Mouse (Mus musculus): ENCODE data around the gene Pdx1.

Pdx1 gene

DNA sequence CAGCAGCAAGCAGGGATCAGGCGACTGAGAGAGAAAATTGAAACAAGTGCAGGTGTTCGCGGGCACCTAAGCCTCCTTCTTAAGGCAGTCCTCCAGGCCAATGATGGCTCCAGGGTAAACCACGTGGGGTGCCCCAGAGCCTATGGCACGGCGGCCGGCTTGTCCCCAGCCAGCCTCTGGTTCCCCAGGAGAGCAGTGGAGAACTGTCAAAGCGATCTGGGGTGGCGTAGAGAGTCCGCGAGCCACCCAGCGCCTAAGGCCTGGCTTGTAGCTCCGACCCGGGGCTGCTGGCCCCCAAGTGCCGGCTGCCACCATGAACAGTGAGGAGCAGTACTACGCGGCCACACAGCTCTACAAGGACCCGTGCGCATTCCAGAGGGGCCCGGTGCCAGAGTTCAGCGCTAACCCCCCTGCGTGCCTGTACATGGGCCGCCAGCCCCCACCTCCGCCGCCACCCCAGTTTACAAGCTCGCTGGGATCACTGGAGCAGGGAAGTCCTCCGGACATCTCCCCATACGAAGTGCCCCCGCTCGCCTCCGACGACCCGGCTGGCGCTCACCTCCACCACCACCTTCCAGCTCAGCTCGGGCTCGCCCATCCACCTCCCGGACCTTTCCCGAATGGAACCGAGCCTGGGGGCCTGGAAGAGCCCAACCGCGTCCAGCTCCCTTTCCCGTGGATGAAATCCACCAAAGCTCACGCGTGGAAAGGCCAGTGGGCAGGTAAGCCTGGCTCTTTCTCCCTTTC lies at the start of gene Pdx1:
Gene Pdx1, plus strand, starts transcription at position 34 of the 747 bp plus-strand sequence.
- DNase-seq (ENCODE audit: low spot score in 2 of 2) = no peak

GRCm38 (mm10) chr5:147227354-147228112 lies 42.2 kb upstream of the Pdx1 start:
- DNase-seq (ENCODE audit: low spot score in 2 of 2) = peak; percentile 57 to 84

DNA sequence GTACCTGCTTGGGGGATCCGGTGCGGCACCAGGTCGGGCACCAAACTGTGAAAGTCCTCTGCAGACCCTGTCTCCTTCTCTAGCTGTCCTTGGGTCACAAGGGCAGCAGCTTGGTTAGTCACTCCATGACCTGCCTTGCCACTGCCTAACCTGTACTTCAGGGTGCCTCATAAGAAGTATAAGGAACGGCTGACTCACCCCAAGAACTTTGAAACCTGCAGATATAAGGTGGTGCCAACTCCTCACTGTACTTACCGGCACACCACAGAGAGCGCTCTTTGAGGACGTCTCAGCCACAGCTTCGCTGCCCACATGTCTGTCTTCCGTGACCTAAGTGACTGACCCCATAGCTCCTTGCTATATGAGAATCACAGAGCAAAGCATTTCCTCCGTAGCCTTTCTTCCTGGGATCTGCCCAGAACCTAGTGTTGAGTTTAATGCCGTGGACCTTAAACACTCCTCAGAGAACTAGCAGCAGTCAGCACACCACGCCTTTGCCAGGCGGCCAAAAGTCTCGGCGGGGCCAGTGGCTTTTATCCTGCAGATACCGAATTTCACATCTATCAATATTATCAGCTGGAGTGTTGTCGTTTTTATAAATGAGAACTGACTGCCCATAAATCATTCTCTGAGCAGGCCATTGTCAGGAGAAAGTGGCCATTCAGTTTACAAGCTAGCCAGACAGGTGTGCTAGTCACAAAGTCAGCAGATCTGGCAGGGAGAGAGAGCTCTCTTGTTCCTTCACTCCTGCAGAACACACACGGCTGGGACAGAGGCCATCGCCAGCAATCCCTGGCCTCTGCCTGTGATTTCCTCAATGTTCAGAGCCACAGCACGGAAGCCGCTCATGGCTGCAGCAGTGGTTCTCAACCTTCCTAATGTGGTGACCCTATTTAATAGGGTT lies 34.1 kb upstream of the Pdx1 start:
- no peak for DNase-seq (ENCODE audit: low spot score in 2 of 2)

DNA sequence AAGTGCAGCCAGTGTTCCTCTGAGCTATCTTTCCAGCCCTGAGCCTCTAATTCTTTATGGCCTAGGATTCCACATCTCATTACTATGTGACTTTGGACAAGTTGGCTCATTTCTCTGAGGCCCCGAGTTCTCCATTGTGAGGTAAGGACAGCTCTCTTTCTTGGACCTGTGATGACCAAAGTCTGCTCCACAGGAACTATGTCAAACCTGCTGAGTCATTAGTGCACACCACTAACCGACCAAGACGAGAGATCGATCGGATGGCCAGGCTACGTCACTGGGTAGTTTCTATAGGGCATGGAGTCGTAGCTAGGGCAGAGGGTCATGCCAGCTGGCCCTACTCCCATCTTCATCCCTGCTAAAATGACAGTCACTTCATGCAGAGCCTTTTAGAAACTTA lies 25.9 kb upstream of the Pdx1 start:
- no peak for DNase-seq (ENCODE audit: low spot score in 2 of 2)

- no peak for DNase-seq (ENCODE audit: low spot score in 2 of 2)
Measured at GRCm38 (mm10) chr5:147260189-147260588, 9.6 kb upstream of the Pdx1 start.

GRCm38 (mm10) chr5:147260778-147261177 lies 9.0 kb upstream of the Pdx1 start:
- DNase-seq (ENCODE audit: low spot score in 2 of 2) = no peak

DNA sequence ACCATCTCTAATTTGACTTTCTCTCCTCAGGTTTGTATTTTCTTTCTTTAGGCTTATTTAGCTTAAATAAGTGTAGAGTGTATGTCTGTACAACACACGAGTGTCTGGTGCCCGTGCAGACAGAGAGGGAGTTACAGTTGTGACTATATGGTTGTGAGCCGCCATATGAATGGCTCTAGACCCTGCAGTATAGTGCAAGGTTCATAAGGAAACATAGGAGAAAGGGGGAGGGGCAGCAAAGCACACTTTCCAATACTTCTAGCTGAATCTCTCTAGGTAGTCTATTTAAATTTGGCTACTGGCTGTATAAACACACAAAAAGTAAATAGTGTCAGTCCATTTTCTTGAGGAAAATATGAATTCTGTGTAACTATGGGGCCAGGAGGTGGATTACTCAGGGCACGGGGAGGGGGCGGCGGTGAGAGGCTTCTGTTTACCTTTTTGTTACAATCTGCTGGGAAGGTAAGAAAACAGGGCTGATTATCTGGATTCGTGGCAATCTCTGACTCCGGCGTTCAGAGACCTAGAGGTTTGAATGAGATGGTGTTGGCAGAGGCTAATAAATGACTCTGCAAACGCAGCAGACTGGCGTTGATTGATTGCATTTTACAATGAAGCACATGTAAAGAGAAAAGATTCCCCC lies 7.7 kb upstream of the Pdx1 start:
- no peak for DNase-seq (ENCODE audit: low spot score in 2 of 2)

DNA sequence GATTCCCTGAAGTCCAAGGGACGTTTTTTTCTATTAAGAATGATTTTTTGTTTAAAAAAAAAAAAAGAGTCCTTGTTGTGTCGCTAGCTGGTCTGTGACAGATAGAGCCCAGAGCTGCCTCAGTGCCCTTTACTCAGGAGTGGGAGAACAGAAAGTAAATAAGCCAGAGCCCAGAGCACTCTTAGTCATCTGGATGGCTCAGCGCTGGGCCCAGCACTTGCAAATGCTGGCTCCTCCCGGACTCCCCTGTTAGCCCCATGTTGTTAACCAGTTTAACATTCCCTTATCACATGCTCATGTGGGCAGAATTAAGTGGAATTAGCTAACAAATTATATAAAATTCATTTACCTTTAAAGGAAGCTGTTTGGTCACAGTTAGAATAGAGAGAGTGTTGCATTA lies 5.8 kb upstream of the Pdx1 start:
- no peak for DNase-seq (ENCODE audit: low spot score in 2 of 2)

DNA sequence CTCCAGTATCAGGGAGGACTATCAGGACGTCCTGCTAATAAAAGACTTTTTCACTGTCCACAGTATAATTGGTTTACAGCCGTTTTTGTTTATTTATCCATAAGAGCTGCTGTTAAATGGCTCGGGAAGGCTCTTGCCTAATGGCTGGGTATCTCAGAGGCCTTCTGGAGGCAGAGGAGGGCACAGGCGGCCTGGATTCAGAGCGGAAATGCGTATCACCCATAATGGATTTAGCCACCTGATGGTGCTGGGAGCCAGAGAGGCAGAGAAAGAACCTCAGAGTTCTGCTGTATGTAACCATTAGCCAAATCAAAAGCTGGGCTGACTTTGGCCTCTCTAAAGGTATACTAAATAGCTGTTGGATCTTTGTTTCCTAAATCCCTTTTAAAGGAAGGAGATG lies 2.3 kb upstream of the Pdx1 start:
- DNase-seq (ENCODE audit: low spot score in 2 of 2) = no peak

DNA sequence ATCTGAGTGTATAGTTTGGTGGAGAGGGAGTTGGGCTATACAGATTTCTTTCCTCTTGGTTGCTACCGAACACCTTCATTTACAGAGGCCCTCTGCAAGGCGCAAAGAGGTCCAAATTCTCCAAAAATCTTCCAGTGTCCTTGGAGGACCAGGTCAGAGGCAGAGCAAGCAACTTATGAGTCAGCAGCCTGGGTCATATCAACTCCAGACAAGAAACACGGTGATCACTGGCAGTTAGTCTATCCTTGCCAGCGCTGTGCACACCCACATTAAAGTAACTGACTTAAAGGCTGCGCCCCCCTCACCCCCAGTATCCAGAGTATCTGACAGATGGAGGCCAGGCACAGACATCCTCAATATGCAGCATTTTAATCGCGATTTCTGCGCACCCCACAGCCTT lies 1.0 kb upstream of the Pdx1 start:
- DNase-seq (ENCODE audit: low spot score in 2 of 2) = no peak

GRCm38 (mm10) chr5:147269371-147269770 lies 388 bp upstream of the Pdx1 start:
- DNase-seq (ENCODE audit: low spot score in 2 of 2) = no peak

- DNase-seq (ENCODE audit: low spot score in 2 of 2) = no peak
Measured at GRCm38 (mm10) chr5:147270673-147271655, 1.2 kb downstream of the Pdx1 start.

GRCm38 (mm10) chr5:147272046-147272807 lies 2.5 kb downstream of the Pdx1 start:
- DNase-seq (ENCODE audit: low spot score in 2 of 2) = no peak

DNA sequence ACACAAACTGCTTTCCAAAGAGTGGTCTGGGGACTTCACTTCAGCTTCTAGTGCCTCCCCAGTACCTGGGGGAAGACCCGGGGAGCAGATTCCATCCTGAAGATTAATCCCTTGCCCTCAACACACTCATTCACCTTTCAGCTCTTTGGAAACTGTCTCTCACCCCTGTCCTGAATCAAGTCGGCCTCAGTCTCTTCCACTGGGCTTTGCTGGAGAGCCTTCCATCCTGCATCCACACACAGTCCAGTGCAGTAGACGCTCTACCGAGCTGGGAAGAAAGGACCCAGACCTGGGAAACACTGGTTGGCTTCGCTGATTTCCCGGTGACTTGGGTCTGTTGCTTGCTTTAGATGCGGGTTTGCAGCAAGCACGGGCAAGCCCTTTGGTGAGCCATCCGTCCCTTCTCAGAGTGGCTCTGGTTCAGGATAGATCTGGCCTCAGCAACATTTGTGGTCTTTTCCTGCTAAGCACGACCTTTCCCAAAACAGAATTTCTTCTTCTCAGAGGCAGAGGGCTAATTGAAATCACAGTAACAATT lies 3.1 kb downstream of the Pdx1 start:
- DNase-seq (ENCODE audit: low spot score in 2 of 2) = no peak

- no peak for DNase-seq (ENCODE audit: low spot score in 2 of 2)
Measured at GRCm38 (mm10) chr5:147274174-147275141, 4.7 kb downstream of the Pdx1 start.

GRCm38 (mm10) chr5:147275761-147276160 lies 6.0 kb downstream of the Pdx1 start:
- no peak for DNase-seq (ENCODE audit: low spot score in 2 of 2)

DNA sequence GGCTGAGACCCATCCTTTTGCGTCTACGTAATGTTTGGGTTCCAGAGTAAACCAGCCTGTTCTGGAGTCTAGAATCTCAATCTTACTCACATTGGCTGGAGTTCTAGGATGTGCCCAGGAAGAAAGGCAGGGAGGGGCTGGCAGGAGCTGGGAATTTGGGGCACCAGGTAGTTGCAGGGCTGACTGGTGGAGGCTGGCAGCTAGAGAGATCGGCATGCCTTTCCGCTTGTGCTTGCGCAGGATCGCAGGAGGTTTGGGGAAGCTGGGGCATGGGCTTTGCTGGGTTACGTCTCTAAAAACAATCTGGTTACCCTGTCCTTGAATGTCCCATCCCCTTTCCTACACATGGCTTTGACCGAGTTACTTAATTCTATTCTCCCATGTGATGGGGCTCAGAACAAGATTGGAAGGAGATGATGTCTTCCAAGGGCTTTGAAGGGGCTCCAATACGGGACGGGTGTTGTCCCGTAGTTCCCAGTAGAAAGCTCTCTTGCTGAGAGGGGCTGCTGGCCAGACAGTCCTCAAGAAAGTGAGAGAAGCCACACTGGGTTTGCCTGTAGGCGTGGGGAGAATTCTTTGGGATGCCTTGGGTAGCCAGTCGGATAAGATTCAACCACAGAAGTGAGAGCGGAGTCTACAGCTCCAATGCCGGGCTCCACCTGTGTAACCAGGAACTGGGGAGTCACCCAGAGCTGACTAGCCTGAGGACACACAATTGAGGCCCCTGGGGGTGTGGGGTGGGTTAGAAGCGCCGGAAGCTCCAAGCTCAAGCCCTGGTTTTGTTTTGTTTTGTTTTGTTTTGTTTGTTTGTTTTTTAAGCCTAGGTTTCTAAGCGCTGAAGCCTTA lies 7.2 kb downstream of the Pdx1 start:
- no peak for DNase-seq (ENCODE audit: low spot score in 2 of 2)
